Mouse (Mus musculus) lung, postnatal 0 days (tissue): ENCODE measurements at regions not wholly inside any gene's neighbourhood (a gene's known extent, or its start where the extent isn't known, plus 50 kb on each side); places are given as distances from the start of the nearest gene placed in this dataset.

Source experiments
- ATAC-seq: fragments of 200-750 bp; cut with Nextera tagmentation; 2 replicates; pipeline ENCODE4 v1.8.0; 2017; ENCODE audit warnings: moderate library complexity
- DNase-seq: peaks from one replicate; pipeline ENCODE4 v3.0.0-alpha.2; 2016; ENCODE audit warnings: low spot score
- H3K27ac ChIP-seq: fragments of 300-500 bp; sonication (generic); 2 replicates; pipeline ENCODE4 v1.5.1; 2014; ENCODE audit warnings: antibody characterized with exemption, mild to moderate bottlenecking, low read length, mixed read lengths
- H3K27me3 ChIP-seq: fragments of 300-500 bp; sonication (generic); replicated peaks from 2 replicates; pipeline ENCODE4 v1.6.1; 2014; ENCODE audit warnings: low read length, mixed read lengths; ENCODE audit not compliant: insufficient read depth
- H3K36me3 ChIP-seq: fragments of 300-500 bp; sonication (generic); 2 replicates; pipeline ENCODE4 v1.6.1; 2014; ENCODE audit warnings: low read length, mixed read lengths; ENCODE audit not compliant: insufficient read depth
- H3K4me1 ChIP-seq: fragments of 300-500 bp; sonication (generic); 2 replicates; pipeline ENCODE4 v1.6.1; 2014; ENCODE audit warnings: antibody characterized with exemption, low read depth, low read length, mixed read lengths; ENCODE audit not compliant: insufficient read depth
- H3K4me2 ChIP-seq: fragments of 300-500 bp; sonication (generic); replicated peaks from 2 replicates; pipeline ENCODE4 v1.6.1; 2014; ENCODE audit warnings: low read depth, mild to moderate bottlenecking, low read length, moderate library complexity, mixed read lengths
- H3K4me3 ChIP-seq: fragments of 300-500 bp; sonication (generic); 2 replicates; pipeline ENCODE4 v1.5.1; 2014; ENCODE audit warnings: low read depth, low read length
- H3K9ac ChIP-seq: fragments of 300-500 bp; sonication (generic); replicated peaks from 2 replicates; pipeline ENCODE4 v1.6.1; 2014; ENCODE audit warnings: low read depth, mild to moderate bottlenecking
- H3K9me3 ChIP-seq: fragments of 300-500 bp; sonication (generic); 2 replicates; pipeline ENCODE4 v1.6.1; 2016; ENCODE audit warnings: low read length, mixed read lengths
- CTCF ChIP-seq: IDR thresholded peaks from 2 replicates; pipeline ENCODE4 v1.5.1; 2016; ENCODE audit warnings: antibody characterized with exemption, mild to moderate bottlenecking
- EP300 ChIP-seq: IDR thresholded peaks from 2 replicates; pipeline ENCODE4 v1.6.1; 2016; ENCODE audit warnings: antibody characterized with exemption, mild to moderate bottlenecking, control low read depth
- WGBS: fragments of 180-500 bp; shearing (Covaris S2); extraction: QIAGEN DNeasy Blood & Tissue Kit; methylation state at CpG from one replicate; pipeline ENCODE4 v1.1.7; 2014; 5-methylcytosine and 5-hydroxymethylcytosine counted together

- ATAC-seq, result no peak
- WGBS, result 52% methylated on average over 9 of the region's 9 CpGs
Observed at GRCm38 (mm10) chr7:137712862-137713261, 275.4 kb downstream of the Glrx3 start.

GRCm38 (mm10) chr7:137713856-137714255, 276.4 kb downstream of the Glrx3 start:
- no peak overlapping the region for H3K4me2 ChIP-seq
- H3K27me3 ChIP-seq, result no peaks in the 10 kb centered on the region
- no peak overlapping the region for H3K4me3 ChIP-seq
- H3K9ac ChIP-seq, result no peak overlapping the region
- WGBS, result 61% methylated on average over 3 of the region's 3 CpGs
- no peaks in the 10 kb centered on the region for H3K4me1 ChIP-seq
- no peaks in the 10 kb centered on the region for H3K9me3 ChIP-seq
- H3K27ac ChIP-seq, result no peak overlapping the region
- no peak for ATAC-seq
- no peak for DNase-seq
- no peak for TF ChIP-seq EP300
- no peak for TF ChIP-seq CTCF
- H3K36me3 ChIP-seq, result no peaks in the 10 kb centered on the region

More at GRCm38 (mm10) chr7:137712862-137713261, 275.4 kb downstream of the Glrx3 start:
- no peak overlapping the region for H3K4me3 ChIP-seq
- H3K9me3 ChIP-seq, result no peaks in the 10 kb centered on the region
- TF ChIP-seq CTCF, result no peak
- TF ChIP-seq EP300, result no peak
- H3K27me3 ChIP-seq, result no peaks in the 10 kb centered on the region
- H3K4me1 ChIP-seq, result no peaks in the 10 kb centered on the region
- no peak overlapping the region for H3K9ac ChIP-seq
- H3K4me2 ChIP-seq, result no peak overlapping the region
- DNase-seq, result no peak
- no peak overlapping the region for H3K27ac ChIP-seq
- no peaks in the 10 kb centered on the region for H3K36me3 ChIP-seq

GRCm38 (mm10) chr7:137714318-137714962, 277.0 kb downstream of the Glrx3 start:
- Histone ChIP-seq H3K27me3 (no peaks in the 10 kb centered on the region), H3K4me1 (no peaks in the 10 kb centered on the region), H3K27ac (no peak overlapping the region), H3K9ac (no peak overlapping the region), H3K9me3 (no peaks in the 10 kb centered on the region), H3K4me2 (no peak overlapping the region), H3K4me3 (no peak overlapping the region), H3K36me3 (no peaks in the 10 kb centered on the region)
- peak; percentile 76; the same call in 1 of the 2 replicates for TF ChIP-seq EP300
- TF ChIP-seq CTCF, result no peak
- peak; percentile 81 for ATAC-seq
- peak; percentile 82 for DNase-seq
- 30% methylated on average over 12 of the region's 12 CpGs for WGBS

GRCm38 (mm10) chr7:137715126-137715900, 277.9 kb downstream of the Glrx3 start:
- WGBS, result 49% methylated on average over 6 of the region's 6 CpGs
- no peak for TF ChIP-seq CTCF
- H3K4me3 ChIP-seq, result no peak overlapping the region
- H3K9me3 ChIP-seq, result no peaks in the 10 kb centered on the region
- no peak overlapping the region for H3K27ac ChIP-seq
- H3K4me1 ChIP-seq, result no peaks in the 10 kb centered on the region
- no peaks in the 10 kb centered on the region for H3K36me3 ChIP-seq
- no peak overlapping the region for H3K9ac ChIP-seq
- H3K27me3 ChIP-seq, result no peaks in the 10 kb centered on the region
- peak; percentile 34 for ATAC-seq
- H3K4me2 ChIP-seq, result no peak overlapping the region
- peak; percentile 52 for DNase-seq

- peak; percentile 73 for ATAC-seq
- WGBS, result 31% methylated on average over 7 of the region's 7 CpGs
Observed at GRCm38 (mm10) chr7:137723361-137724040, 286.1 kb downstream of the Glrx3 start.

GRCm38 (mm10) chr7:137726031-137726430, 288.6 kb downstream of the Glrx3 start:
- no peaks in the 10 kb centered on the region for H3K36me3 ChIP-seq
- no peaks in the 10 kb centered on the region for H3K27me3 ChIP-seq
- 51% methylated on average over 7 of the region's 7 CpGs for WGBS
- H3K9me3 ChIP-seq, result no peaks in the 10 kb centered on the region
- H3K4me3 ChIP-seq, result no peak overlapping the region
- H3K4me1 ChIP-seq, result no peaks in the 10 kb centered on the region
- H3K4me2 ChIP-seq, result no peak overlapping the region
- TF ChIP-seq CTCF (no peak), EP300 (peak; percentile 31; the same call in 1 of the 2 replicates)
- ATAC-seq (peak; percentile 76), DNase-seq (peak; percentile 79)
- no peak overlapping the region for H3K9ac ChIP-seq
- H3K27ac ChIP-seq, result no peak overlapping the region

More at GRCm38 (mm10) chr7:137723361-137724040, 286.1 kb downstream of the Glrx3 start:
- no peaks in the 10 kb centered on the region for H3K27me3 ChIP-seq
- no peak overlapping the region for H3K9ac ChIP-seq
- no peaks in the 10 kb centered on the region for H3K4me1 ChIP-seq
- H3K4me2 ChIP-seq, result no peak overlapping the region
- H3K4me3 ChIP-seq, result no peak overlapping the region
- peak; percentile 40 for DNase-seq
- no peak overlapping the region for H3K27ac ChIP-seq
- no peaks in the 10 kb centered on the region for H3K36me3 ChIP-seq
- no peaks in the 10 kb centered on the region for H3K9me3 ChIP-seq
- TF ChIP-seq EP300 (peak; percentile 69), CTCF (no peak)
